Mouse (Mus musculus): ENCODE measurements around the gene Usp49.

The Usp49 gene

GRCm38 (mm10) chr17:47694503-47695336 is 64.2 kb downstream of the Usp49 start, which contains the start of gene Prickle4:
TSS of gene Prickle4 (minus strand) at chr17:47694736.
- DNase-seq: peak; percentile 98

DNA sequence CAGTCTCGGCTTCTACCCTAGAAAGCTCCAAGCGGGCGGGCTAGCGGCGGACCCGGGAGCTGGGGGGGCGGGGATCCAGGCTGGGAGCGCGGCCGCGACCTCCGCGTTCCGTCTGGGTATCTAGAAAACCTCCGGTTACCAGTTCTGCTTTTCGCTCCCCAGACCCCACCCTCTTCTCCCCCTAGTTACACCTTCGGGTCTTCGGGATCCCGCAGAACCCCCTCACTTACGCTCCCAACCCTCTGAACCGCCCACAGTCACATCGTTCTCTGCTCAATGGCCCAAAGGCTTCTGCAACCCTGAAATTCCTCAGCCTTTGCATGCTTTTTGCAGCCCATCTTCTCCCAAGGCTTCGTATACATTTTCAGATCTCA is 64.8 kb downstream of the Usp49 start:
- no peak for DNase-seq

DNA sequence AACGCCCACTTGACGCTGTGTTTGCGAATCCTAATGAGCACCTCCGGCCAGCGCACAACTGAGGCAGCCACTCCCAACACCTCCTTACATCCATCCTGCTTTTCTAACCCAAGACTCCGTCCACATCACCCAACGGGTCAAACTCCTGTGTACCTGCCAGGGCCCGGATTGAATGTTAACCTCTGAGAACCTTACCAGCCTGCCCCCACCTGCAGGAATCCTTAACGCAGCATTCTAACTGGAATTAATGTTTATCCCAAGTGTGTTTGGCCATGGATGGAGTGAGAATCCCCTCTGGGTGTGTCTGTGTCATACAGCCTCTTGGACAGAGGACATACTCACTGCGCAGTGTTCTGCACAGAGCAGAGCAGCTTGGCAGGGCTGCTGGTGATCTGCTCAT is 67.7 kb downstream of the Usp49 start:
- no peak for DNase-seq

- no peak for DNase-seq
These were observed 68.6 kb downstream of the Usp49 start for GRCm38 (mm10) chr17:47699055-47699454.

DNA sequence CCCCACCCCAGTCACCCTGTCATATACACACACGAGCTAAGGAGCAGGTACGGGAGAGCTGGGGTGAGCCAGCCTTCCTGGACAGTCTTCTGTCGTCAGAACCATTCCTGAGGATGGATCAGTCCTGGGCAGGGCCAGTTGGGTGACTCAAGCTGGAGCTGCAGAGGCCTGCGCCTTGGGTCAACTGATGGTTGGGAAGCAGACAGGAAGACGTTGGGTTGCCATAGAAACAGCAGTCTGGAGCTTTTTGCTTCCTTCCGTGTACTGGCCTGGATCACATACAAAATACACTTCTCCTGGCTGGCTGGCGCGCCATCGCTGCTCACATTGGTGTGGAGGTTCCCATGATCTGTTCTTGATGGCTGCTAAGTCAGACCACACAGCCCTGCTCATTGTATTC is 71.3 kb downstream of the Usp49 start:
- peak in 1 of 2 experiments; percentile 20 for DNase-seq

- DNase-seq: peak in 1 of 2 experiments; percentile 39
These were observed 72.3 kb downstream of the Usp49 start for GRCm38 (mm10) chr17:47702548-47703345.

DNA sequence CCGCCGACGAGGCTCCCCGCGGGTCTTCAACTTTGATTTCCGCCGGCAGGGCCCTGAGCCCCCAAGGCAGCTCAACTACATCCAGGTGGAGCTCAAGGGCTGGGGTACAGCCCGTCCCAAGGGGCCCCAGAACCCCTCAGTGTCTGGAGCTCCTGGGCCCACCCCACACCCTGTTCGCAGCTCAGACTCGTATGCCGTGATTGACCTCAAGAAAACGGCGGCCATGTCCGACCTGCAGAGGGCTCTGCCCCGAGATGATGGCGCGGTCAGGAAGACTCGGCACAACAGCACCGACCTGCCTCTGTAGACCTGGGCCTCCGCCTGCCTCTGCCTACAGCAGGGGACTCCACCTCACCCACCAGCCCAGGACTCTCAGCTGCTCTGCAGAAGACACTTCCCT is 73.1 kb downstream of the Usp49 start:
- DNase-seq: peak in 1 of 2 experiments; percentile 21

- DNase-seq: no peak
These were observed 74.2 kb downstream of the Usp49 start for GRCm38 (mm10) chr17:47704692-47705091.

DNA sequence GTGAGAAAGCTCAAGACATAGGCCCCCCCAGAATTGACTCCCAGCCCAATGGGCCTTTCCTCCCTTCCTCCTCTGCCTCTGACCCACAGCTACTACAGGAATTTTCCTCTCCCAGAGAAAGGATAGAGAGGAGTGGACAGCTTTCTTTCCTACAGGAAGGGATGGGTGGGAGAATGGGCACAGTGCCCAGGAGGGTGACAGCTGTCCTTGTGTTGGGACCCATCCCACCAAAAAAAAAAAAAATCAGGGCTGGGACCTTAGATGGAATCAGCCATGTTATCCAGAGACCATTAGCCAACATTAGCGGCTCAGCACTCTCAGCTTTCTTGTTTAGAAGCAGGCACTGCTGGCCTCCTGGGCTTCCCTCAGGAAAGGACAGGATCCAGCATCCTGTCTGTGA is 75.7 kb downstream of the Usp49 start:
- DNase-seq: peak; percentile 39 to 67

DNA sequence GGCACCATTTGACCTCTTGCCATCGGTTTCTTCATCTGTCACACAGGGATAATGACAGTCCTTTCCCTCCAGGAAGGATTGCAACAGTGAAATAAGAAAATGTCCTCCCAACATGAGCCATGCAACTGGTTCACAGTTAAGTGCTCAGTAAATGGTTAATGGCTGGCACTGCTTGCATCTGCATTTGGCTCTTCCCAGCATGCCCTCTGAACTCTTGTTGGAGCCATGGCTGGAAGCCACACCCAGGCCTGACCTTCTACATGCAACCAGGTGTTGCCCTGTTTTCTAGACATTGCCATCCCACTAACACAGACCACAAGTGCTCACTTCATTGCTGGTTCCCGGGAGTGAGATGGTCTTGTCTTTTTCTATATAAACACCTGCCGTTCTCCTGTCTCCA is 77.5 kb downstream of the Usp49 start:
- no peak for DNase-seq

GRCm38 (mm10) chr17:47708972-47709371 is 78.5 kb downstream of the Usp49 start:
- no peak for DNase-seq

DNA sequence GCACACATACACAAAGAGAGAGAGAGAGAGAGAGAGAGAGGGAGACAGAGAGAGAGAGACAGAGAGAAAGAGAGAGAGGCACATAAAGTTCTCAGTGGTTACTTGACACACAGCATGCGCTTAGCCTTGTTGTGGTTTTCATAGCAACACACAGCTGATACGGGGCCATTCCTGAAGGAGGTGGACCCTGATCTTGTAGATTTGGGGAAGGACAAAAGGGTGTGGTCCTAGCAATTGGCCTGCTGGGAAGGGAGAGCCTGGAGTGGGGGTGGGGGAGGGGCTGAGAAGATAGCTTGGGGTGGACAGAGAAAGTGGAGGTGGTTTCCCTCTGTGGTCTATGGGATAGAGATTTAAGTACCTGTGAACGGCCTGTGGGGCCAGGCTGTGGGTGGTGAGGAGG is 79.5 kb downstream of the Usp49 start:
- DNase-seq: no peak

DNA sequence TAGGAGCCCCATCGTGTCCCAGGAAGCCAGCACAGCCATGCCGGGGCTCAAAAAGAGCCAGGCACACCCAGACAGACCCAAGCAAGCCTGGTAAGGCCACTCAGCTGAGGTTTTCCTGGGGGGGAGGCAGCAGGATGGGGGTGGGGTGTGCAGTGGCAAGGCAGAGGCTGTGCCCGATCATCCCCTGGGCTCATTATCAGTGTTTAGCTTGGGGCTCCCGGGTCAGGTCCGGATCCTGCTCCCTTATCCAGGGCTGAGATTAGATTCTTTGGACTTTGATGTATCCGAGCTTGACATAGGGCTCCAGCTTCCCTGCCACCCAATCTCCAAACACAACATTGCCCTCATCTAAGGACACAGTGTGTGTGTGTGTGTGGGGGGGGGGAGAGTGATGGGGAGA is 81.4 kb downstream of the Usp49 start:
- no peak for DNase-seq

DNA sequence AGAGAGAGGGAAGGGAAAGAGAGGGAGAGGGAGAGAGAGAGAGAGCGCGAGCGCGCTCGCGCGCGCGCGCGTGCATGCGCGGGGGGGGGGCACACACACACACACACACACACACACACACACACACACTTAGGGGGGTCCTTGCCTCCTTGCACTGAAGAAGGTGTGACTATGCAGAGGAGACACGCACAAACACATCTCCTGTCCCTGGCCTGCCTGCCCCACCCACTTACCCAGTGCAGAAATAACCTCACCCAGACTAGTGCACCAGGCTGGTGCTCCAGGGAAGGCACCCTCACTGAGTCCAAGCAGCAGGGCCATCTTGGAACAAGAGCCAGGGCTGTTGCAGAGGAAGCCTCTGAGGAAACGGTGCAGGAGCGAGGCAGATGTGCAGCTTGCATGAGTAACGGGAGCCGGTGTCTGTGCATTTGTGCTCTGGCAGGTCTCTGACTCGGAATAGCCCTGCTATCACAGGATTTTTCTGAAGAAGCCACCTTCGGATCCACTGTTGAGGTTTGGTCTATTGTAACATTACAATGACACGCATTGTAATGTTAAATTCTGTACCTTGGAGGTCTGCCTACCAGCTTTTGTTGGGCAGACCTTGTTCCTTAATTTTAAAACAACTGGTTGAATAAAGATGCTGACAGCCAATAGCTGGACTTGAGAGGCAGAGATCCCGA is 82.5 kb downstream of the Usp49 start:
- no peak for DNase-seq

DNA sequence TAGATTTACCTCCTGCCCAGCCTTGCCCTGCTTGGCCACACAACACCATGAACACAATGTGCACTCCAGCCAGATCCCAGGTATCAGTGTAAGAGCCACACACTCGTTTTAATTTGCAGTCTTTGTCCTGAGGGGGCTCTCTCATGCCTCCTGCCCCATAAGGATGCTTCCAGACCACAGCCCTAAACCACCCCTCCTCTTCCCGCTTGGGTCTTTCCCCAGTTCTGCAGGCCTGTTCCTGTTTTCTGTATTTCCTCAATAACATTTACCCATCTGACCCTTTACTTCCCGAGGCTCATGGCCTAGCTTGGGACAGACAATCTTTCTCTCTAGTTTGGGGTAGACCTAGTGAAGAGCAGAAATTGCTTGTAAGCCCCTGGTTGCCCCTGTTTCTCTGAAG is 84.5 kb downstream of the Usp49 start:
- no peak for DNase-seq

DNA sequence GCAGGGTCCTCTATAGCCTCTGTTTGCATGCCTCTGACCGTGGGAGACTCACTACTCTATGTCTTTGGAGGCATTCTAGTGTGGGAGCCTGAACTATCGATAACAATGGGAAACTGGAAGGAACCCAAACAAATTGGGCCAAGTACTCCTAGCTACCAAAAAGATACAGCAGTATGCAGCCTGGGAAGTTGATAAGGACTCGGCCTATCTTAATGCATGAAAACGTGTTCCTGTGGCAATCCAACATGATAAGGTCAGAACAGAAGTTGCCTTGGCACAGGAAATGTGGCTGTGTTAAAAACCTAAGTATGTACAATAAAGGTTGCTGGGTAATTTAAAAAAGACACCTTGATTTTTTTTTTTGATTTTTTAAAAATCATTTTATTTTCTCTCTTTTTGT is 90.7 kb downstream of the Usp49 start:
- DNase-seq: no peak

DNA sequence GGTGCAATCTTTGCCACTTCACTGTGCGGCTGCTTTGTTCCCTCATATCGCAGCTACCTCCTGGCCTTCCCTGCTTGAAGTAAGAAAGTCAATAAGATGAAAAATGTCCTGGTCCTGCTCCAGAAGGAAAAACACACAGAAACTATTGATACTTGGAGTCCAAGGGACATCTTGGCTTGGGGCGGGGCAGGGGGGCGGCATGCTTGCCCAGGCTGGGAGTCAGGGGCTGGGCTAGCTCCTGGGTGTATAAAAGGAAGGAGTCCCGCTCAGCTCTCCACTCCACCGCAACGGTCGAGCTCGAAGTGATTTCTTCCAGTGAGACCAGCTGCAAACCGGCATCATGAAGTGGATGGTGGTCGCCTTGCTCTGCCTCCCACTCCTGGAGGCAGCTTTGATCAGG is 96.1 kb downstream of the Usp49 start, which contains the start of gene Pgc:
TSS of gene Pgc (plus strand) at position 277 of the 400 bp plus-strand sequence.
- peak in 1 of 2 experiments; percentile 51 for DNase-seq

DNA sequence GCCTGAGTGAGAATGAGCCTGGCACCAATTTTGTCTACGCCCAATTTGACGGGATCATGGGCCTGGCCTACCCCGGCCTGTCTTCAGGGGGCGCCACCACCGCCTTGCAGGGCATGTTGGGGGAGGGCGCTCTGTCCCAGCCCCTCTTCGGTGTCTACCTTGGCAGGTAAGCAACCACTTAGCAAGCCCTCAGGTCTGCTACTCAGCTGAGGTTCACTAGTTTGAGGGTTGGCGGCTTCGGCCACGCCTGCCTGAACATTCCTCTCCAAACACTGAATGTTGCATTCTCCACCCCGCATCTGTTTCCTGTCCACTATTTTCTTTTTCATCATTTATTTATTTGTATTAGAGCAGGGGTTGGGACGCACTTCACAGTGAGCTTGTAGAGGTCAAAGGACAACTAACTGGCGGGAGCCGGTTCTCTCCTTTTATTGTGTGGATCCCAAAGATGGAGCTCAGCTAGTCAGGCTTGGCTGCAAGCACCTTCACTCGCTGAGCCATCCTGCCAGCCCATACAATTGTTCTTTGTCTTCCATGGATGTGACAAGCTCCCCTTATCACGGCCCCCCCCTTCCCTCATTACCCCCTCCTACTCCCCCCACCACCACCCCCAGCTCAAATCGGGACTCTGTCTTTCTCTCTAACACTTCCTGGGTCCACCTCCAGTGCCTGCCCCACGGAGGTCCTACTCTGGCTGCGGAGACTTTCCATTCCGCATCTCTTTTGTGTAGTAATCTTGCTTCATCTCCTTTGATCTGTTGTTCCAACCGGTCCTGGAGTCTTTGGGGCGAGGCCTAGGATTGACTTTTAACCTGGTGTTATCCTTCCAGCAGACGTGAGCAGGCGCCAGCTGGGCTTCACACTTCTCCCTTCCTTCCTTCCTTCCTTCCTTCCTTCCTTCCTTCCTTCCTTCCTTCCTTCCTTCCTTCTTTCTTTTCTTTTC is 100.4 kb downstream of the Usp49 start:
- peak; percentile 66 to 75 for DNase-seq

DNA sequence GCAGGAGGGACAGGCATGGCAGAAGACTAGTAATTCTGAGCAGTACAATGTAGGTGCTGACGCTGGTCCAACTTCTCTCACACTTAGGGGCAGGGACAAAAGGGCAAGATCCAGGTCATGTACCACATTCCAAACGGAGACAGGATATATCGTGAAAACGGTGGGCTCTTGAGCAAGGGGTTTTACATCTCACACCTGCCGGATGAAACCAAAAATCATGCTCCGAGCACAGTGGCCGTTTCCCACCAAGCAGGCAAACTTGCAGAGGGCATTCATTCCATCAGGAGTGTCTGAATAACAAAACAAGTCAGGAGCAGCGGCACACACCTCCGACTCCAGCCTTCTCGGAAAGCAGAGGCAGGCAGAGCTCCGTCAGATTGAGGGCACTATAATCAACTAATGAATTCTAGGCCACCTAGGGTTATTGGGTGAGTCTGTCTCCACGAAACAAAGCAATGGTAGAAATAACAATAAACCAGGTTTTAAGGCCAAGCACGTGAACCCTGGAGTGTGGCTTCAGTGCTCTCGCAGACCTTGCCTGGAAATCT is 105.1 kb downstream of the Usp49 start:
- DNase-seq: no peak
